Mouse (Mus musculus): ENCODE data around the gene Ptgs1.

The Ptgs1 gene

GRCm38 (mm10) chr2:36215203-36215739, 15.0 kb upstream of the Ptgs1 start:
- no peak for DNase-seq

- no peak for DNase-seq
Observed at GRCm38 (mm10) chr2:36216546-36216945, 13.7 kb upstream of the Ptgs1 start.

DNA sequence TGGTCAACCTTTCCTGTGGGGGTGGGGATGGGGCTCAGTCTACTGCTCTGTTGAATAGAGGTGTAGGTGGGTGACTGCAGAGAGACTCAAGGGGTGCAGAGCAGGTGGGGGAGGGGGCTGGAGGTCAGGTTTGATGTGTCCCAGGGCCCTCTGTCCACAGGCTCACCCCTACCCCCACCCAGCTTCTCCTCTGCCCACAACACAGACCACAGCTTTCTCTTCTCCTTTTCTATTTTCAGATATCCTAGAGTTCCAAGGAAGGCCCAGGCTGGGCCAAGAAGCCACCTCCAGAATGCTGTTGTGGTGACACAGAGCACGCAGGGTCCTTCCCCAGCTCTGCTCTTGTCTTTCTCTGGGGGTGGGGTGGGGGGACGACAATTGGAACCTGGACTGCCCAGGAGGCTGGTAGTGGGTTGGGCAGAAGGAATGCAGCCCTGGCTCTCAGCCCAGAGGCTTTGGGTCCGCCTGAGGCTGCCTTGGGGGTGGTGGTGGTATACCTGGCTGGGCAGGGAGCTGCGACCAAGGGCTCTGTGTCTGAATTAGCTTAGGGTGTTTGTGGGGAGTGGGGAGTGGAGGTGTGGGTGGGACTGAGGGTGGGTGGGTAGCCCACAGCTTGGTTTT, 13.2 kb upstream of the Ptgs1 start:
- no peak for DNase-seq

- DNase-seq = no peak
Observed at GRCm38 (mm10) chr2:36217692-36218233, 12.5 kb upstream of the Ptgs1 start.

- no peak for DNase-seq
Observed at GRCm38 (mm10) chr2:36220106-36220505, 10.1 kb upstream of the Ptgs1 start.

GRCm38 (mm10) chr2:36220891-36221290, 9.3 kb upstream of the Ptgs1 start:
- DNase-seq = no peak

GRCm38 (mm10) chr2:36222168-36222848, 7.9 kb upstream of the Ptgs1 start:
- no peak for DNase-seq

GRCm38 (mm10) chr2:36223436-36223835, 6.8 kb upstream of the Ptgs1 start:
- no peak for DNase-seq

GRCm38 (mm10) chr2:36224153-36224552, 6.1 kb upstream of the Ptgs1 start:
- DNase-seq = no peak

DNA sequence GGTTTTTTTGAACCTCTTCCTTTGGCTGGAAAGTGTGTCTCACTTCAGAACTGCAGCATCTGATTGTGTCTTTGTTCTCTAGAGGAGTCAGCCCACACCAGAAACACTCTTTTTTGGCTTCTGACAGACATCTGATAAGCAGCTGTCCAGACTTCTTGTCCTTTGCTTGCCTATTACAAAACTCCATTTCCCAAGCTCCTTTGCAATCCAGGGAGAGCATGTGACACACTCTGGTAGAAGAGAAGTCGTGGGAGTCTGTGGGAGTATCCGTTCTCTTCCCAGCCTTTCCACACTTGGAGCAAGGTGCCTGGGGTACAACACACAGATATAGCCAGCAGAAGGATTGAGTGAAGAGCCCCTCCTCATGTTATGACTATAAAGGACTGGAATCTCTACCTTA, 5.6 kb upstream of the Ptgs1 start:
- DNase-seq = no peak

DNA sequence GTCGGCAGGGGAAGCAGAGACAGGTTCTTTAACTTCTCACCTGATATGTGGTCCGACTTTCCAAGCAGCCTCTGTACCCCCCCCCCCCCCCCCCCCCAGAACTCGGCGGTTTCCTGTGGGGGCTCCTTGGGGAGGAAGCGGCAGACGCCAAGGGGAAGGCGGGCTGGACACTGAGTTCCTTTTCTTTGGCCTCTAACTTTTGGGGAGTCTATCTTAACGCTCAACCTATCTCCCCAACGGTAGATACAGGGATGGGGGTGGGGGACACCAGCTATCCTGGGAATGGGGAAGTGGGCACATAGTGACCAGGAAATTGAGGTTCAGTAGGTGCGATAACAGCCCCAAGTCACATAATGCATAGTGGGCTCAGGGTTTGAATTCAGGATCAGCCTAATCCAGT, 741 bp downstream of the Ptgs1 start:
- no peak for DNase-seq

GRCm38 (mm10) chr2:36234526-36235368, 4.5 kb downstream of the Ptgs1 start:
- no peak for DNase-seq

- DNase-seq = peak; percentile 89
Observed at GRCm38 (mm10) chr2:36235917-36236316, 5.7 kb downstream of the Ptgs1 start.

- no peak for DNase-seq
Observed at GRCm38 (mm10) chr2:36236889-36237288, 6.7 kb downstream of the Ptgs1 start.

- DNase-seq = no peak
Observed at GRCm38 (mm10) chr2:36237557-36237956, 7.3 kb downstream of the Ptgs1 start.

DNA sequence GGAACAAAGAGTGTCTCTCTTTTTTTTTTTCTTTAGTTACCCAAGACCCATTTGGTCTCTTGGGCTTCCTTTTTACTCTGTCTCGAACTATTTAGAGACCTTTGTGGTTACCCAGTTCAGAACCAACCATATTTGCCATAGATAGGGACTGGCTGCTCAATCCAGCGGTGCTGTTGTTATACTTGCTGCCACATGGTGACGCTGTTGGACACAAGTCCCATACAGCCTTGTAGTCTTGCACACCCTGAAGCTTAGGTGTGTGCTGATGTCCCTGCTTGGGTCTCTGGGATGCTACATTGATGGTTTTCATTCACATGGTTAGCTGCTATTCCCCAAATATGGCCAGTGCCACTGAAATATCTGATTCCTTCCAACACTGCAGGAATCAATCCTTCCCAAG, 8.2 kb downstream of the Ptgs1 start:
- DNase-seq = no peak

- DNase-seq = no peak
Observed at GRCm38 (mm10) chr2:36238951-36239350, 8.7 kb downstream of the Ptgs1 start.

- peak; percentile 72 for DNase-seq
Observed at GRCm38 (mm10) chr2:36242514-36242913, 12.3 kb downstream of the Ptgs1 start.

- no peak for DNase-seq
Observed at GRCm38 (mm10) chr2:36243296-36243891, 13.2 kb downstream of the Ptgs1 start.

- DNase-seq = no peak
Observed at GRCm38 (mm10) chr2:36243892-36244309, 13.7 kb downstream of the Ptgs1 start.

DNA sequence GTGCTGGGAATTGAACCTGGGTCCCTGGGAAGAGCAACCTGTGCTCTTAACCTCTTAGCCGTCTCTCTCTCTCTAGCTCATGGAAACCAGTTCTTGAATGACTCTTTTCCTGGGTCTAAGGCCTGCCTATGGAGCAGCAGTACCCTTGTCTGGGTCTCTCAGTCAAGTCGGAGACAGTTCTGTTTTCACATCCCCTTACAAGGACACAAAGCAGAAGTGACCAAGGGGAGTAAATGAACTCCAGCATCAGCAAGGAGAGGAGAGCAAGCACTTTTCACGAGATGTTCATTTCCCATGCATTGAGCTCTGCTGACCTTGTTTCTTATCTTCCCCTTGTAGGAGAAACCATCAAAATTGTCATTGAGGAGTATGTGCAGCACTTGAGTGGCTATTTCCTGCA, 14.5 kb downstream of the Ptgs1 start:
- DNase-seq = no peak

DNA sequence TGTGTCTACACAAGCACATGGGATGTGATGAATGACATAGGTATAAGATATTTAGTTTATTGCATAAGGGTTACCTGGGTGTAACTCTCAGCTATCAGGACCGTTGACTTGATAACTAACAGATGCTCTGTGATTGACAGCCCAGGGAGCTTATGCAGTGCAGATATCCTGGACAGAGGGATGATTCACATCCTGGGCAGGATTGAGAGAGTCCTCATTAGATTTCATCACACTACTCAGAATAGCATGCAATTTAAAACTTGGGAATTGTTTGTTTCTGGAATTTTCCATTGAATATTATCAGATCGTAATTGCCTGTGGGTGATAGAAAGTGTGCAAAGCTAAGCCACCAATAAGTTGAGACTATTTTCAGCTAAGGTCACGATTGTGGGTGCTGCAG, 17.7 kb downstream of the Ptgs1 start:
- DNase-seq = no peak

DNA sequence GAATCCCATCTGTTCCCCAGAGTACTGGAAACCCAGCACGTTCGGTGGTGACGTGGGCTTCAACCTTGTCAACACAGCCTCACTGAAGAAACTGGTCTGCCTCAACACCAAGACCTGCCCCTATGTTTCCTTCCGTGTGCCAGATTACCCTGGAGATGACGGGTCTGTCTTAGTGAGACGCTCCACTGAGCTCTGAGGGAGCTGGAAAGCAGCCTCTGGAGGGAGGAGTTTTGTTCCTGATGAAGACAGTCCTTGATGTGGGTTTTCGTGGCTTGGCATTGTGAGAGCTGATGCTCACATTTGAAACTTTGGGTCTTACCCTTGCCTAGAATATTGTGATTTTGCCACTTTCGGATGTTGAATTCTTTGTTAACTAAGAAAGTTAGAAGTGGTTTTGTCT, 20.9 kb downstream of the Ptgs1 start:
- no peak for DNase-seq

Measured in cerebellum, adult 11-12 months (tissue).